Comparison of ENCODE assay signal across 12 mouse cellular contexts in genomic region chr9:80303518-80303917, GRCm38 (mm10).
DNase-seq lines count a peak whose midpoint lies in the region; ATAC-seq and TF ChIP-seq lines count a peak whose summit lies in the region.
"Had no signal": no experiment of that assay in that cellular context is flagged by ENCODE, and none has a peak within 500 bp of the region (broad histone marks: within the 10 kb centered on the region; RNA-seq: fewer than 3 reads in every experiment).

No protein-coding gene starts in this region.

- DNase-seq in hindbrain, postnatal 0 days (ENCODE audit: low spot score), result peak; percentile 24
- DNase-seq in CD4-positive helper T cell, adult 2 months (ENCODE audit: low read depth, low spot score), result peak; percentile 14
- no peak for DNase-seq in cerebellum, adult 18-20 months
- no peak for DNase-seq in right cerebral cortex, postnatal 25 days

- H3K4me1 ChIP-seq in hindbrain, postnatal 0 days (ENCODE audit: insufficient read depth, low read length), result no peaks in the 10 kb centered on the region
- 0 out of 2 replicates have a peak, but pooled peaks cover 2% of the 10 kb centered on the region for H3K4me1 ChIP-seq in hindbrain, embryonic 12.5 days
- no peaks in the 10 kb centered on the region for H3K4me1 ChIP-seq in E14TG2a.4 (replicated peaks; ENCODE audit: low read depth, low read length)
- H3K4me1 ChIP-seq in hindbrain, embryonic 16.5 days (ENCODE audit: control insufficient read depth, insufficient read depth, low read depth, low read length), result 0 out of 2 replicates have a peak, but pooled peaks cover 2% of the 10 kb centered on the region
- H3K4me1 ChIP-seq: embryonic facial prominence, embryonic 13.5 days; lung, embryonic 15.5 days; neural tube, embryonic 12.5 days had no signal

- H3K27me3 ChIP-seq in hindbrain, postnatal 0 days (ENCODE audit: insufficient read depth, low read length), result no peaks in the 10 kb centered on the region
- H3K27me3 ChIP-seq in hindbrain, embryonic 12.5 days, result no peaks in the 10 kb centered on the region
- H3K27me3 ChIP-seq in E14TG2a.4 (ENCODE audit: insufficient read depth, low read length), result no peaks in the 10 kb centered on the region
- H3K27me3 ChIP-seq in hindbrain, embryonic 16.5 days (replicated peaks; ENCODE audit: control insufficient read depth, insufficient read depth, low read length), result no peaks in the 10 kb centered on the region
- H3K27me3 ChIP-seq: embryonic facial prominence, embryonic 13.5 days; lung, embryonic 15.5 days; neural tube, embryonic 12.5 days had no signal

- H3K4me3 ChIP-seq in hindbrain, postnatal 0 days (ENCODE audit: low read length), result no peak overlapping the region
- no peak overlapping the region for H3K4me3 ChIP-seq in hindbrain, embryonic 12.5 days
- H3K4me3 ChIP-seq in E14TG2a.4 (replicated peaks; ENCODE audit: low read length), result no peak overlapping the region
- H3K4me3 ChIP-seq in hindbrain, embryonic 16.5 days (ENCODE audit: low read length), result no peak overlapping the region
- H3K4me3 ChIP-seq: embryonic facial prominence, embryonic 13.5 days; lung, embryonic 15.5 days; neural tube, embryonic 12.5 days had no signal

- no peak overlapping the region for H3K4me2 ChIP-seq in hindbrain, postnatal 0 days (ENCODE audit: low read depth, low read length)
- H3K4me2 ChIP-seq in hindbrain, embryonic 12.5 days (replicated peaks), result no peak overlapping the region
- H3K4me2 ChIP-seq in hindbrain, embryonic 16.5 days (ENCODE audit: low read length), result no peak overlapping the region
- H3K4me2 ChIP-seq: embryonic facial prominence, embryonic 13.5 days; heart, embryonic 11.5 days; lung, embryonic 15.5 days; neural tube, embryonic 12.5 days had no signal

- H3K27ac ChIP-seq in hindbrain, postnatal 0 days, result no peak overlapping the region
- H3K27ac ChIP-seq in hindbrain, embryonic 12.5 days, result no peak overlapping the region
- H3K27ac ChIP-seq in hindbrain, embryonic 16.5 days (ENCODE audit: low read depth, low read length), result no peak overlapping the region
- H3K27ac ChIP-seq: embryonic facial prominence, embryonic 13.5 days; lung, embryonic 15.5 days; neural tube, embryonic 12.5 days had no signal

- no peak for ATAC-seq in hindbrain, postnatal 0 days
- no peak for ATAC-seq in hindbrain, embryonic 12.5 days (ENCODE audit: low FRiP score)
- peak; percentile 62 to 67; a peak in 2 of 4 replicates for ATAC-seq in hematopoietic stem cell, adult 5-6 weeks (replicated peaks in 1 of 2; ENCODE audit: insufficient read depth in 1 of 2, low FRiP score in 2 of 2, low TSS enrichment in 1 of 2, low read depth in 1 of 2, poor library complexity in 2 of 2, severe bottlenecking in 2 of 2)
- ATAC-seq in hindbrain, embryonic 16.5 days, result no peak

- peak; percentile 32; the same call in 1 of the 2 replicates for TF ChIP-seq CTCF in hindbrain, postnatal 0 days (IDR thresholded peaks at IDR 0.05; ENCODE audit: low read depth)
- peak; percentile 22; the same call in 1 of the 2 replicates for TF ChIP-seq CTCF in E14TG2a.4 (conservative IDR thresholded peaks at IDR 0.05; ENCODE audit: low read length)

- H3K9ac ChIP-seq in hindbrain, postnatal 0 days (replicated peaks; ENCODE audit: low read length), result no peak overlapping the region
- H3K9ac ChIP-seq in hindbrain, embryonic 12.5 days, result no peak overlapping the region
- H3K9ac ChIP-seq in hindbrain, embryonic 16.5 days (ENCODE audit: low read depth, low read length), result no peak overlapping the region
- H3K9ac ChIP-seq: embryonic facial prominence, embryonic 13.5 days; lung, embryonic 15.5 days; neural tube, embryonic 12.5 days had no signal

- no peaks in the 10 kb centered on the region for H3K9me3 ChIP-seq in hindbrain, postnatal 0 days (ENCODE audit: low read length)
- H3K9me3 ChIP-seq in hindbrain, embryonic 12.5 days (replicated peaks), result no peaks in the 10 kb centered on the region
- no peaks in the 10 kb centered on the region for H3K9me3 ChIP-seq in E14TG2a.4 (ENCODE audit: low read length)
- H3K9me3 ChIP-seq in hindbrain, embryonic 16.5 days (ENCODE audit: control insufficient read depth, low read length), result no peaks in the 10 kb centered on the region
- H3K9me3 ChIP-seq: embryonic facial prominence, embryonic 13.5 days; lung, embryonic 15.5 days; neural tube, embryonic 12.5 days had no signal

- H3K36me3 ChIP-seq in hindbrain, postnatal 0 days (ENCODE audit: insufficient read depth, low read length), result no peaks in the 10 kb centered on the region
- no peaks in the 10 kb centered on the region for H3K36me3 ChIP-seq in hindbrain, embryonic 12.5 days
- H3K36me3 ChIP-seq in E14TG2a.4 (ENCODE audit: insufficient read depth, low read length), result no peaks in the 10 kb centered on the region
- H3K36me3 ChIP-seq in hindbrain, embryonic 16.5 days (ENCODE audit: control insufficient read depth, insufficient read depth, low read length), result no peaks in the 10 kb centered on the region
- H3K36me3 ChIP-seq: embryonic facial prominence, embryonic 13.5 days; neural tube, embryonic 12.5 days had no signal

- 80% methylated on average over 4 of the region's 4 CpGs for WGBS in hindbrain, postnatal 0 days
- WGBS in hindbrain, embryonic 12.5 days, result 74% methylated on average over 4 of the region's 4 CpGs
- 71% methylated on average over 4 of the region's 4 CpGs for WGBS in hindbrain, embryonic 16.5 days

Comparison
In these comparisons a context has a peak if more than half of its experiments do, and no peak if none do; other contexts are left out.
1. ATAC-seq: peak in hematopoietic stem cell, adult 5-6 weeks (2 of 2); none in hindbrain, postnatal 0 days (single experiment), hindbrain, embryonic 12.5 days (single experiment) and hindbrain, embryonic 16.5 days (single experiment).
2. DNase-seq: peak in hindbrain, postnatal 0 days (single experiment) and CD4-positive helper T cell, adult 2 months (single experiment); none in cerebellum, adult 18-20 months (0 of 2) and right cerebral cortex, postnatal 25 days (single experiment).